Mouse (Mus musculus): ENCODE results near the gene Olfr1256.

Gene Olfr1256

GRCm38 (mm10) chr2:89841455-89841854 is at the start of gene Olfr1256:
Olfr1256 (minus strand) TSS chr2:89841555.
- no peak for DNase-seq (ENCODE audit: low read depth, low spot score)

- no peak for DNase-seq (ENCODE audit: low read depth, low spot score)
Observed at GRCm38 (mm10) chr2:89878137-89878536, 36.8 kb upstream of the Olfr1256 start, which contains the start of gene Olfr1257. Olfr1257 (plus strand) TSS chr2:89878437.

- DNase-seq (ENCODE audit: low read depth, low spot score): no peak
Observed at GRCm38 (mm10) chr2:89849230-89849629, 7.9 kb upstream of the Olfr1256 start.

- DNase-seq (ENCODE audit: low read depth, low spot score): no peak
Observed at GRCm38 (mm10) chr2:89848105-89848504, 6.8 kb upstream of the Olfr1256 start, which contains the start of gene Olfr48. Olfr48 (minus strand) TSS chr2:89848205.

GRCm38 (mm10) chr2:89820216-89820615 is 21.1 kb downstream of the Olfr1256 start:
- DNase-seq (ENCODE audit: low read depth, low spot score): no peak

GRCm38 (mm10) chr2:89811751-89812150 is 29.6 kb downstream of the Olfr1256 start, which contains the start of gene Olfr1255:
Olfr1255 (plus strand) TSS chr2:89812051.
- no peak for DNase-seq (ENCODE audit: low read depth, low spot score)

- no peak for DNase-seq (ENCODE audit: low read depth, low spot score)
Observed at GRCm38 (mm10) chr2:89810751-89811150, 30.6 kb downstream of the Olfr1256 start.

- no peak for DNase-seq (ENCODE audit: low read depth, low spot score)
Observed at GRCm38 (mm10) chr2:89799583-89799982, 41.8 kb downstream of the Olfr1256 start.

GRCm38 (mm10) chr2:89793519-89793918 is 47.8 kb downstream of the Olfr1256 start, which contains the start of gene Olfr1254:
Olfr1254 (minus strand) TSS chr2:89793619.
- no peak for DNase-seq (ENCODE audit: low read depth, low spot score)

Data from R1 (cell line).